ENCODE assay signal across 2 mouse cellular contexts in the genomic region with DNA sequence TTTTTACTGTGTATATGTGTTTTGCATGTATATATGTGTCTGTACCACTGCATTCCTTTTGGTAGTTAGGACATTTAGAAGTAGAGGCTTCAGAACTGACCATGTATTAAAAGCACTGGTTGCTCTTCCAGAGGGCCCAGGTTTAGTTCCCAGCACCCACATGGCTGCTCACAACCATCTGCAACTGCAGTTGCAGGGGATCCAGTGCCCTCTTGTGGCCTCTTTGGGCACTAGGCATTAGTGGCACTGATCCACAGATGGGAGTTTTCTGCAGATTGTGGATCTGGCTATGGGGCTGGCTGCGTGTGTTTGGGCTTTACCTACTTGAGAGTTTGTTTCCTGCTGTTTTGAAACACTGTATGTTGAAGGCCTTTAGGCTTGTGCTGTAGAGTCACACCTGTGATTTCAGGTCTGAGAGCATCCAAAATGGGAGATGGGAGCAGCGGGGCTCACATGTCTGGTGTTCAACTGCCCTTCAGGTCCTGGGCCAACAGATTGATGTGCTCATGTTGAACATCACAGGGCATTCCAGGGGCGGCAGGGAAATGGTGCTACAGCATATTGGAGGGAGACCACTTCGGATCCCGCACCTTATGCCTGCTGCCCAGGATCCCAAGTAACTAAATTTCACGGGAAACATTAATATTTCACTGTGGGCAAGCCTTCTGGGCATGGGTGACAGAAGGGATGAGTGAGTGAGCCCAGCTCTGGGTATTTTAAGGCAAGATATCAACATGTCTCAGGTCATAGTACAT. TPM values are rescaled to one million over a fixed set of nuclear protein-coding genes. Genes with fewer than 3 reads are reported as not detected.
"Had no signal": no experiment of that assay in that cellular context is flagged by ENCODE, and none has a peak within 500 bp of the region (broad histone marks: within the 10 kb centered on the region; RNA-seq: fewer than 3 reads in every experiment).

No protein-coding gene starts in this region.

RNA-seq across cellular contexts. Expression of a gene that starts 24.0 kb away (rescaled TPM):
- polyA plus RNA-seq: myocyte had no signal

RNA-seq across cellular contexts. Expression of a gene that starts 47.9 kb away (rescaled TPM):
- total RNA-seq: monocyte, adult 5-6 weeks had no signal
